Mouse (Mus musculus) forebrain, embryonic 16.5 days (tissue): Measurements from ENCODE around the gene Hist1h2bb. TPM values are rescaled to one million over a fixed set of nuclear protein-coding genes. Genes with fewer than 3 reads are reported as not detected.
A peak's percentile ranks its signal among the peaks of the same experiment; 100 is the strongest.

ENCODE experiments used
- ATAC-seq: fragments of 200-750 bp; cut with Nextera tagmentation; 2 replicates; pipeline ENCODE4 v1.8.0; 2017; ENCODE audit warnings: mild to moderate bottlenecking, moderate library complexity
- H3K27ac ChIP-seq: fragments of 300-500 bp; sonication (generic); 2 replicates; pipeline ENCODE4 v1.5.1; 2014; ENCODE audit warnings: low read length, control low read depth
- H3K27me3 ChIP-seq: fragments of 300-500 bp; sonication (generic); replicated peaks from 2 replicates; pipeline ENCODE4 v1.6.1; 2014; ENCODE audit warnings: low read length; ENCODE audit not compliant: control insufficient read depth, insufficient read depth
- H3K36me3 ChIP-seq: fragments of 300-500 bp; sonication (generic); 2 replicates; pipeline ENCODE4 v1.6.1; 2014; ENCODE audit not compliant: control insufficient read depth, insufficient read depth
- H3K4me1 ChIP-seq: fragments of 300-500 bp; sonication (generic); replicated peaks from 2 replicates; pipeline ENCODE4 v1.6.1; 2014; ENCODE audit warnings: low read length; ENCODE audit not compliant: control insufficient read depth, insufficient read depth
- H3K4me2 ChIP-seq: fragments of 300-500 bp; sonication (generic); 2 replicates; pipeline ENCODE4 v1.6.1; 2014; ENCODE audit warnings: mild to moderate bottlenecking, low read length, control low read depth
- H3K4me3 ChIP-seq: fragments of 300-500 bp; sonication (generic); replicated peaks from 2 replicates; pipeline ENCODE4 v1.5.1; 2014; ENCODE audit warnings: mild to moderate bottlenecking, low read length, control low read depth
- H3K9ac ChIP-seq: fragments of 300-500 bp; sonication (generic); replicated peaks from 2 replicates; pipeline ENCODE4 v1.6.1; 2014; ENCODE audit warnings: low read depth, low read length, control low read depth
- H3K9me3 ChIP-seq: fragments of 300-500 bp; sonication (generic); 2 replicates; pipeline ENCODE4 v1.6.1; 2016; ENCODE audit warnings: low read length; ENCODE audit not compliant: control insufficient read depth
- WGBS: fragments of 180-500 bp; shearing (Covaris S2); extraction: QIAGEN DNeasy Blood & Tissue Kit; methylation state at CpG from one replicate; pipeline ENCODE4 v1.1.7; 2014; 5-methylcytosine and 5-hydroxymethylcytosine counted together
- polyA plus RNA-seq: library from polyadenylated mRNA; unstranded; fragments of >200 nt; fragmentation: Nextera tagmentation; extraction: Ambion mirVana; gene quantifications from 2 replicates; pipeline ENCODE4 v1.2.1, GENCODE M21; 2015

Hist1h2bb gene
- polyA plus RNA-seq, 1 experiment from 2014 or later = 0.95 TPM

DNA sequence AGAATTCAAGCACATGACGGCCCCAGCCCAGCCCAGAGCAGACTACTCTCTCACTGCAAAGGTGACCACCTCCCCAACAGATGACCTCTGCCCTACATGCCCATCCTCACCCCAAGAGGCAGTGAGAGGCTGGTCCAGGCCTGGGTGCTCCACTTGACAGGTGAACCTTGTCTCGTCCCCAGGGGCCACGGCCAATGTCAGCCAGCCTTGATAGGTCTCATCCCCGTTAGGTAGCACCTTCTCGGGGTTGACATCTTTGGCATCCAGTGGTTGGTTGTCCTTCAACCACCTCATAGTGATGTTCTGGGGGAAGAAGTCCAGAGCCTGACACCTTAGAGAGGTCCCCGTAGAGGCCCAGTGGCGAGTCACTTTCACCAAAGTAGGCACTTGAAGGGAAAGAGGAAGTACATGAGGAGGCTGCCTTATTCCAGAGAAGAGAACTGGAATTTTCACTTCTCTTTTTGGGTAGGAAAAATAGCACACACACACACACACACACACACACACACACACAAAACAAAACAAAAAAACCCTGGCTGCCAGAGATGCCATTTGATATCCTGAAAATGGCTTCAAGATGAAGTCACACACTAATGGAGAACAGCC lies 40.7 kb upstream of the Hist1h2bb start:
- ATAC-seq = no peak
- Histone ChIP-seq H3K27me3 (no peaks in the 10 kb centered on the region), H3K9me3 (no peaks in the 10 kb centered on the region), H3K4me2 (no peak overlapping the region), H3K9ac (no peak overlapping the region), H3K36me3 (no peaks in the 10 kb centered on the region), H3K27ac (no peak overlapping the region), H3K4me1 (peaks cover 12% of the 10 kb centered on the region), H3K4me3 (no peak overlapping the region)
- WGBS = 97% methylated on average over 7 of the region's 7 CpGs

DNA sequence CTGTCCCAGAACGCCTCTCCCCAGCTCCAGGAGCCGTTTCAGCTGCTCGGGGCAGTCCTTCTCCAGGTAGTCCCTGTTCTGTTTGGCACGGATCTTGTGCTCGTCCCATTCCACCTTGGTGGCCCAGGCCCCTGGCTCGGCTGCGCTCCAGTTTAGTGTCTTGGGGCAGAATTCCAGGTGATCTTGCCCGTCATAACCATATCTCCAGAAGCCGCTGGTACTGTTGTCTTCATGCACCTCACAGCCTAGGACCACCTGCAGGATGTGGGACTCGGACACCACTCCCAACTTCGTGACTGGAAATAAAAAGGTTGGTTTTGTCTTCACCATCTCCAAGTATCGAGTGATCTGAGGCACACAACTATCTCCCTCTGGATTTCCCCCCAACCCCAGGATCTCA lies 39.8 kb upstream of the Hist1h2bb start:
- Histone ChIP-seq H3K9ac (no peak overlapping the region), H3K27ac (no peak overlapping the region), H3K27me3 (no peaks in the 10 kb centered on the region; the same call in 1 of the 2 replicates), H3K4me1 (peaks cover 12% of the 10 kb centered on the region), H3K4me2 (no peak overlapping the region), H3K36me3 (no peaks in the 10 kb centered on the region), H3K9me3 (no peaks in the 10 kb centered on the region), H3K4me3 (no peak overlapping the region)
- 91% methylated on average over 12 of the region's 12 CpGs for WGBS
- ATAC-seq = no peak

DNA sequence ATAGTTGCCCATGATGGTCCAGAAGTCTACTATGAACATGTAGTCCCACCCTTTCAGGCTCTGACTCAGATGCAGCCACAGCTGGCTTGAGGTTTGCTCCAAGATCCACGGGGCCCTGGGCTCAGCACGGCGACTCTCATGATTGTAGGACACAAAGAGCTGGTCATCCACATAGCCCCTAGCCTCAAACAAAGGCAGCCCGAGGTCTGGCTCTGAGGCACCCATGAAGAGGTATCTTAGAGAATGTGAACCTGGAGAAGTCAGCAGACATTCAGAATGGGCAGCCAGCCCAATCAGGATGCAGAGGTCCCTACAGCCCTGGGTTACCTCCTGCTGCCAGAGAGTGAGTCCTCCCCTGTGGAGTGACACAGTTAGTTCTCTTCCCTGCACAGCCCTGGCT lies 38.5 kb upstream of the Hist1h2bb start:
- Histone ChIP-seq H3K36me3 (no peaks in the 10 kb centered on the region), H3K27me3 (no peaks in the 10 kb centered on the region; the same call in 1 of the 2 replicates), H3K4me2 (no peak overlapping the region), H3K4me3 (no peak overlapping the region), H3K4me1 (peaks cover 12% of the 10 kb centered on the region), H3K9me3 (no peaks in the 10 kb centered on the region), H3K27ac (no peak overlapping the region), H3K9ac (no peak overlapping the region)
- ATAC-seq = no peak
- WGBS = 87% methylated on average over 4 of the region's 4 CpGs

DNA sequence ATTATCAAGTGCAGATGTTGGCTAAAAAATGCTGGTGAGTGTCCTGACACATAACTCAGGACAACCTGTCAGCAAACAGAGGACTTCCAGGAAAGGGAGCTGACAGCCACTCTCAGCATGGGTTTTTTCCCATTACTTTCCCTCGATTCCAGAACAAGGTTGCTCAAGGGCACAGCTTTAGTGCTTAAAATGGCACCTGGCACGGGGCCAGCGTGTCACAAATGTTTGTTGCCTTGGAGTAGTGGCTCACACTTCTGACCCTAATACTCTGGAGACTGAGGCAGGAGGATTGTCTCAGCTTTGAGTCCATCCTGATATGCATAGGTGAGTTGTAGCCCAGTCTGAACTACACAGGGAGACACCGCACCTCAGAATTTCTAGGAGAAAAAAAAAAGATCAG lies 37.9 kb upstream of the Hist1h2bb start:
- Histone ChIP-seq H3K9ac (no peak overlapping the region), H3K4me3 (no peak overlapping the region), H3K27ac (no peak overlapping the region), H3K9me3 (no peaks in the 10 kb centered on the region), H3K4me1 (peaks cover 12% of the 10 kb centered on the region), H3K27me3 (no peaks in the 10 kb centered on the region; the same call in 1 of the 2 replicates), H3K36me3 (no peaks in the 10 kb centered on the region), H3K4me2 (no peak overlapping the region)
- no peak for ATAC-seq
- 82% methylated on average over 4 of the region's 4 CpGs for WGBS

- Histone ChIP-seq H3K36me3 (no peaks in the 10 kb centered on the region), H3K9ac (peak overlapping the region; percentile 43), H3K4me3 (peak overlapping the region; percentile 35), H3K27ac (no peak overlapping the region), H3K27me3 (no peaks in the 10 kb centered on the region; the same call in 1 of the 2 replicates), H3K4me1 (peaks cover 12% of the 10 kb centered on the region), H3K9me3 (no peaks in the 10 kb centered on the region), H3K4me2 (peak overlapping the region; percentile 56)
- WGBS = 15% methylated on average over 15 of the region's 15 CpGs
- no peak for ATAC-seq
These were observed 36.7 kb upstream of the Hist1h2bb start for GRCm38 (mm10) chr13:23709714-23710373.

GRCm38 (mm10) chr13:23710374-23711089 lies 36.0 kb upstream of the Hist1h2bb start, which contains the start of gene Hfe:
Gene Hfe (minus strand): TSS chr13:23710854.
- peak within 1 kb of the TSS; percentile 35 for H3K4me3 ChIP-seq
- no peaks in the 10 kb centered on the region for H3K9me3 ChIP-seq
- H3K4me1 ChIP-seq = peaks cover 12% of the 10 kb centered on the region
- no peaks in the 10 kb centered on the region for H3K36me3 ChIP-seq
- H3K4me2 ChIP-seq = peak within 1 kb of the TSS; percentile 56
- H3K27ac ChIP-seq = no peak within 1 kb of the TSS
- H3K27me3 ChIP-seq = no peaks in the 10 kb centered on the region; the same call in 1 of the 2 replicates
- ATAC-seq = 0 out of 2 replicates have a peak, but pooled peaks have one; percentile 40
- peak within 1 kb of the TSS; percentile 43 for H3K9ac ChIP-seq
- WGBS = 5% methylated on average over 17 of the region's 17 CpGs

- H3K4me3 ChIP-seq = no peak overlapping the region
- 87% methylated on average over 5 of the region's 5 CpGs for WGBS
- no peak overlapping the region for H3K9ac ChIP-seq
- no peaks in the 10 kb centered on the region for H3K9me3 ChIP-seq
- H3K4me2 ChIP-seq = no peak overlapping the region
- H3K27ac ChIP-seq = no peak overlapping the region
- ATAC-seq = no peak
- H3K27me3 ChIP-seq = no peaks in the 10 kb centered on the region
- H3K36me3 ChIP-seq = no peaks in the 10 kb centered on the region
- no peaks in the 10 kb centered on the region for H3K4me1 ChIP-seq
These were observed 30.1 kb upstream of the Hist1h2bb start for GRCm38 (mm10) chr13:23716261-23717042.

DNA sequence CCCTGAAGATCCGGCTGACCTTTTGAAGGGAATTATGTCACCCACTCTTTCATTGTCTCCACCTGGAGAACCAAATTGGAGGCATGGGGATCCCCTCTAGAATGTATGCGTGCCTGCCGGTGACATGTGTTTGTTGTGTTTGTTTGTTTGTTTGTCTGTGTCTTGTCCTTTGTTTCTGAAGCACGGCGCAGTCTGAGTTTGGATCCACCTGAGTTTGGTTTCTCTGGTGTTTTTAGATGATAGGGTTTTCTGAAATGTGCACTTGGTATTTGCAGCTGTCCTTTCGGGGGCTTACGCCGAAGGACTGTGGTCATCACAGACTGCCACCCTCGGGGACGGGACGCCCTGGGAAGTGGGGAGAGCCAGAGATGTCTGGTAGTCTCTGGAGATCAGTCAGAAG lies 29.4 kb upstream of the Hist1h2bb start:
- no peaks in the 10 kb centered on the region for H3K36me3 ChIP-seq
- no peak for ATAC-seq
- WGBS = 63% methylated on average over 11 of the region's 11 CpGs

More for the DNA sequence above, 29.4 kb upstream of the Hist1h2bb start:
- Histone ChIP-seq H3K4me3 (no peak overlapping the region), H3K9ac (no peak overlapping the region), H3K27ac (no peak overlapping the region), H3K4me1 (no peaks in the 10 kb centered on the region), H3K9me3 (no peaks in the 10 kb centered on the region), H3K27me3 (no peaks in the 10 kb centered on the region), H3K4me2 (no peak overlapping the region)
